Mouse (Mus musculus): ENCODE measurements around the gene Fgfr4.

DNA sequence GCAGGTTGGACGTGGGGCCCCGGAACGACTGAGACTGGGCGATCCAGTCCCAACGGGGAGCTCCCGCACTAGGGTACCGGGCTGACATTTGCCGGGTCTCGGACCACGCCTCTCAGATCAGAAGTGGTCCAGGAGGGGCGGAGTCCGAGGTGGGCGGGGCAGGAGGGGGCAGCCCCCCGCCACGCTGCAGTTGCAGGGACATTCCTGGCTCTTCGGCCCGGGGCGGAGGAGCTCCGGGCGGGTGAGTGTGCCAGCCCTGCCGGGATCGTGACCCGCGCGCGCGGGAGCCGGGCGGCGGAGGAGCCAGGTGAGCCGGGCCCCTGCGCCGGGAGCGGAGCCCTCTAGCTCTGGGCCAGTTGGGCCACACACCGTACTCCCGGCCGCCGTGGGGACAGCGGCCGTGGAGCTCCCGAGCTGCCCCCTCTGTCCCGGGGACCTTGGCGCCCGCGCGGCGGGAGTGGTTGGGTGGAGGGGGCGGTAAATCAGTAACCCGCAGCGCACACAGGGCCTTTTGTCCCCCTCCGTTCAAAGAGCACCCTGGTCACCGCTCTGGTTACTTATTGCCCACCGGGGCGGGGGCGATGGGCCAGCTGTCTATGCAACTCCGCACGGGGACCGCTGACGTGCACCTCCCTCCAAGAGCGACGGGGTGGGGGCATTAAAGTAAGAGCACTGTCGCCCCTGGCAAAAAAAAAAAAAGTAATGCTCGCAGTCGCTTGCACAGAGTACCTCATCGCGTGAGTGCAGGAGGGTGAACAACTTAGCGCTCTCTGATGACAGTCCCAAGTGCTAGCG lies at the start of gene Fgfr4:
- no peak for TF ChIP-seq GATA1 (IDR thresholded peaks at IDR 0.05; ENCODE audit: low read depth, low read length)
- no peak for TF ChIP-seq CHD2 (IDR thresholded peaks at IDR 0.05; ENCODE audit: low read length)
- no peak for TF ChIP-seq EP300 (IDR thresholded peaks at IDR 0.05; ENCODE audit: low read depth in 1 of 2, low read length in 2 of 2)
- no peak for TF ChIP-seq ZKSCAN1 (IDR thresholded peaks at IDR 0.05; ENCODE audit: low read depth, low read length)
